Mouse (Mus musculus) induced T-regulatory cell, adult 2 months (primary cell): ENCODE results near the gene Cckbr.
"Not testable (repeated sequence)": the region's sequence is repeated elsewhere in the genome, so short reads cannot be mapped to it uniquely, and the experiment has no call there.

Source experiments
- DNase-seq: peaks from one replicate; pipeline ENCODE4 v3.0.0-alpha.2; 2012; ENCODE audit warnings: low read depth

Cckbr gene

DNA sequence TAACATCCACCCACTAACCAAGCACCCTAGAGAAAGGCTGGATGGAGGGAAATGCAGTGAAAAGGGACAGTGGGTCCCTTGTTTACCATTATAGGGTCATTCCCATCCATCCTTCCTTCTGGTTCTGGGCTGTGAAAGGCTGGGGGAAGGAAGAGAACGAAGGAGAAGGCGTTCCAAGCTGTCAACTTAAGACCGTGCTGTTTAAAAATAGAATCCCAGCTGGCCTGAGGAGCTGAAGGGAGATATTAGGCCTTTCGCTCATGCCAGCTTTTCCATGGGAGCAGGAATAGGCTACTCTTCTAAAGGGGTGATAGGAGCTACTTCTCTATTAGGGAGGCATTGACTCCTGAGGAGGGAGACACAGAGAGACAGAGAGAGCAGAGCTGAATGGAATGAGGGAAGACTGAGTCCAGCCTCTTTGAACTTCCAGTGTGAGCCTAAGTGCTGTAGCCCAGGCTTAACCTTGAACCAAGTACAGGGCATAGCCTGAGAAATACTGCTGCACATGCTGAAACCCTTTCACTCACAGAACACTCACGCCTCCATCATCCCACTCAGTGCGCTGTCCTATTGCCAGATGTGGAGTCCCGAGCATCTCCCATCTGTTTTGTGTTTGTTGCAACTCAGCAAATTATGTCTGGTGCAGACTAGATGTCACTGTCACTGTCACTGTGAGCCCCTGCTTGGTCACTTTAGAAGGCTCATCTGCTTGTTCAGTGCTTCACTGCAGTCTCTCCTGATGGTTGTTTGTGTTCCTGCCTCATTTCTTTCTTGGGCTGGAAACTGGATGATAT is 12.6 kb downstream of the Cckbr start:
- DNase-seq = no peak

DNA sequence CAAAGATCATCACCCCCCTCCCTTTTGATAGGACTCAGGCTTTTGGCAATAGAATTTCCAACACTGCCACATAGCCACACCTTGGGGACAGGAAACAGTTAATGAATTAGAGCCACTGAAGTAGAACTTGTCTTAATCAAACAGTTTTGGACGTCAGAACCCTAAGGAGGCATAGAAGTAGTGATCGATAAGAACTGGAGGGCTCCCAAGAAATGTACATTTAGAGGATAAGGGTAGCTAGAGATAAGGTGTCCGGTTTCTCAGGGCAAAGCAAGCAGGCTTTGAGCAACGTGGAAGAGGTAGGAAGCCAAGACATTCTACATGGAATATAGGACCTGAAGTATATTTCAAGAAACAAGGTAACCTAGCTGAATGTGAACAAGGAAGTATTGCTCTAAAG is 15.9 kb downstream of the Cckbr start:
- no peak for DNase-seq

DNA sequence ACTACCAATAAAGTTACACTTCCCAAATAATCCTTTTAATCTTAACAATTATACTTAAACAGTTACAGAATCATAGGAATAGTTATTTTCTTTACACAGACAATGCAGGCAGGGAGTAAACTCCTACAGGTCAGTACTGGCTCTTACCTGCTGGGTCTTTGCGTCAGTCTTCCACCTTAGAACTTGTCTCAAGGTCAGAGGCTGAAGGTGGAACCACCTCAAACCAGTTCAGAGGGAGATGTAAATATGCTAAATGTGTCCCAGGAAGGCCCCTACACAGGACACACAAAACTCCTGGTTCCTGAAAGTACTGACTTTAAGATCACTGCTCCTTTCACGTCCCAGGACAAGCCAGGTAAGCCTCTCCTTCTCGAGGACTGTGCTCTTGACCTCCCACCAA is 19.5 kb downstream of the Cckbr start:
- DNase-seq = no peak

DNA sequence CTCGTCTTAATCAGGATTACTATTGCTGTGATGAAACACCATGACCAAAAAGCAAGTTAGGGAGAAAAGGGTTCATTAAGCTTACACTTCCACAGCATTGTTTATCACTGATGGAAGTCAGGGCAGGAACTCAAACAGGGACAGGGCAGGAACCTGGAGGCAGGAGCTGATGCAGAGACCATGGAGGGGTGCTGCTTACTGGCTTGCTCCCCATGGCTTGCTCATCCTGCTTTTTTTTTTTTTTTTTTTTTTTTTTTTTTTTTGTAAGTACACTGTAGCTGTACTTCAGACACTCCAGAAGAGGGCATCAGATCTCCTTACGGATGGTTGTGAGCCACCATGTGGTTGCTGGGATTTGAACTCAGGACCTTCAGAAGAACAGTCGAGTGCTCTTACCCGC is 27.8 kb downstream of the Cckbr start:
- DNase-seq = not testable (repeated sequence)

DNA sequence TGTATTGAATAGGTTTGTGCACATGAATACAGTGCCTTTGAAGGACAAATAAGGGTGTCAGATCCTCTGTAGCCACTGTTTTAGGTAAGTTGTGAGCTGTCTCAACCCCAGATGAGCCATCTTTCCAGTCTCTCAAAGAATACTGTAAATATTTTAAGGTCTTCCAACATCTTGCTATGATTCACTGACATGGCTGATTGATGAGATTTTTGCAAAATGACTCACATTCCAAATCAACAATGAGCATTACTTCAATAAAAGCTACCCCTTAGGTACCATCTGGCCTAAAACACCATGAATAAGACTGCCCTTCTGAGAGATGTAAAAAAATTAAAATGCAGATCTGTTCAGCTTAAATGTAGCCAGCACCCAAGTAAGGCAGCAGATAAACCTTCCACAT is 33.0 kb downstream of the Cckbr start:
- no peak for DNase-seq

DNA sequence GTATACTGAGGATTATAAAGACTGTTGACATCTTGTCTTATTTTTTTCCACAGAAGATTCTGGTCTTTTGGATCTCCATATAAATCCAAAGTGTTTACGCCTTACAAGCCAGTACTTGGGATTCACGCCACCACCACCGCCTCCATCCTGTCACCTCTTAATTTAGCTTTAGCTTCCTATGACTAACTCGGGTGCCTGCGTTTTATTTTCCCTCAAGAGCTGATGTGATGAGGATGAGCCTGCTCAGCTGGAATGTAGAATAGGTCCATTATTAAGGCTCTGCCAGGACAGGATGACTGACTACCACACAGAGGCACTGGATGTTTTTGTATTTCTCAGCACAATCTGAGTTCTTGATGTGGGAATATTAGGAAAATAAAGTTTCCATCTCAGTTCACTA is 40.0 kb downstream of the Cckbr start:
- DNase-seq = not testable (repeated sequence)

DNA sequence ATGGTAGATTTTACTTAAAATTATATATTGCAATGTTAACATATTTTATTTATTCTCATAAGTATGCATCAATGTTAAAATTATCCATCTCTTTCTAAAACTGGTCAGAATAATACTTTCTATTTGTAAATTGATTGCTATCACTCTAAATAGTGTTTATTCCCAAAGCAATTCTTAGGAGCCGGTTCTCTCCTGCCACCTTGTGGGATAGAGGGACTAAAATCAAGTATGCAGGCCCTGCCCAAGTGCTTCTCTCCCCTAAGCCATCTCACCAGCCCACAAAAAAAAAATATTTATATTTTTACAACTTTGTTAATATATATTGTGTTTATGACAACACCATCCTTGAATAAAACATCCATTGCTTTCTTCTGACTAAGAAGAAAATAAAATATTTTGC is 47.1 kb downstream of the Cckbr start:
- DNase-seq = no peak

DNA sequence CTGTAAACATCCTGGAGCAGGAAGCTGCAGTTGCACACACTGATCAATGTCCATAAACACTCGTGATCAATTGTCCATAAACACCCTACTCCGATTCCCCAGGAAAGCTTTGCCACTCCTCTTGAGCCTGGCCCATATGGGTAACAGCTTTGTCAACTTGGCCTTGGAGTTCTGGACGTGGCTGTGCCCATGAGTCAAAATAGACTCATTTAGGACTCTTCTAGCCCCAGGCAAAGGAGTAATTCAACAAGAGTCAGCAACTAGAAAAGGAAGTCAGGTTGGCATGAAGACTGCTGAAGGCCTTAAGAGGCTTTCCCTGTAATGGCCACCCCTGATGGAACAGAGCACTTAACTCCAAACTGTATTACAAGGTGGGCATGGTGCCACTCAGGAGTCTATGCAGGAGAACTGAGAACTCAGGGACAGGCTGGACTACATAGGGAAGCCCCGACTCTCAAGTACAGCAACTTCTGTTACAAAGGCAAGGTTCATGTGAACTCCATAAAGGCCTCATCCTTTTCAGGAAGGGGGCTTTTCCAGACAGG is 49.3 kb downstream of the Cckbr start:
- DNase-seq = no peak

DNA sequence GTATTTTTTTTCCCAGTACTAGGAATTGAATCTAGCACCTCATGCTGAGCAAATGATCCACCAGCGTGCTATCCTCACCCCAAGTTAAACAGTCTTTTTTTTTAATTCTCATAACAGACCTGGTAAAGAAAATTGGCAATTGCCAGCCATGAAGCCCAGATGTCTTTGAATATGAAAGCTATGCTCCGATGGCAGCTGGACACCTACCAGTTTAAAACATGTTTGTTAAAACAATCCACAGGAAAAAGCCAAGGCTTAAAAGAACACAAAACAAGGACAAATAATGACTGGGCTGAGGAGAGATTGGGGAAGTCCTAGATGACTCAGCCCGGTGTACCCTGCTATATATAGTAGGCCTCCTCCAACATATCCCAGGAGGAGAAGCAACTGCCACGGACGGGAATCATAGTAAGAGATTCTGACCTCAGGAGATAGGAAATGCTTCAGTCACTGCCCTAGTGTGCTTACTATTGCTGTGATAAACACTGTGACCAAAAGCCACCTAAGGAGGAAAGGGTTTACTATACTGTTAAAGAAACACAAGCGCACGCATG is 49.9 kb downstream of the Cckbr start:
- DNase-seq = no peak

DNA sequence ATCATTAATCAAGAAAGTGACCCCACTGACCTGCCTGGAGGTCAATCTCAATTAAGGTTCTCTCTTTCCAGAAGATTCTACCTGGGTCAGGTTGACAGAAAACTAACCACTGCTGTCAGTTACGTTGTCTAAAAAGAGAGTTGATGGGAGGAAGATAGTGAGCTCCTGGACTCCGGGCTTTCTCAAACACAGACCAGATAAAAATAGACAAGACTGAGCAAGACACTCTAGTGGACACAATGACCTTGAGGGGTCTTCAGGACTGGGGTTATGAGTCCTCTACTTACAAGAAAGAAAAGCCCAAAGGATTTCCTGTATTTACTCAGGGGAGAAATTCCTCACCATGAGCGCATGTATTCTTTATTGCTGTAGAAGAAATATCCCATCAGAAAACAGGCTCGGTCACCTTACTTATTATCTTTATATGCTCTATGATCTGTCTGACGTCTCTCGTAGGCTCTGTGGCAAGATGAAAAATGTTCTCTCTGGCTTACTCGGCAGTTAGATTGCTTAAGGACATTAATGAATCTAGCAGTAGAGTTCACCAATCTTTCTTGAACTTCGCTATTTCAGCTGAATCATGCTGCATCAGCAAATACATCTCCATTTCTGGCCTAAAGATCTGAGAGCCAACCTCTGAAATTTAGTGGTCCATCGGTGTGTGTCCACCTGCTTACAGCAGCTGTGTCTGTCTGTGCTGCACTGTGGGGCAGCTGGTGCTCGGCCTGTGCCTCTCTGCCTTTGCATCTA is 51.3 kb downstream of the Cckbr start:
- DNase-seq = no peak

DNA sequence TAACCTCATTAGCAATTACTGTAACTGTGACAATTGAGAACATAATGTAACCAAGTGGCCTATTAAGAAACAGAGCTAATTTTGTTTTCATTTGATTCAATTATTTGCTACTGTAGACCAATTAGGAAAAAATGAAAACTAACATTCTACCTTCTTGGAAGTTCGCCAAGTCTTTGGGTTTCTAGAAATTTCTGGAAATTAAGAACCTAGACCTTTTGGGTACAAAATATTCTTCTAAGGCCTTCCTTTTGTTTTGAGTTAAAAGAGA is 51.8 kb downstream of the Cckbr start:
- no peak for DNase-seq

DNA sequence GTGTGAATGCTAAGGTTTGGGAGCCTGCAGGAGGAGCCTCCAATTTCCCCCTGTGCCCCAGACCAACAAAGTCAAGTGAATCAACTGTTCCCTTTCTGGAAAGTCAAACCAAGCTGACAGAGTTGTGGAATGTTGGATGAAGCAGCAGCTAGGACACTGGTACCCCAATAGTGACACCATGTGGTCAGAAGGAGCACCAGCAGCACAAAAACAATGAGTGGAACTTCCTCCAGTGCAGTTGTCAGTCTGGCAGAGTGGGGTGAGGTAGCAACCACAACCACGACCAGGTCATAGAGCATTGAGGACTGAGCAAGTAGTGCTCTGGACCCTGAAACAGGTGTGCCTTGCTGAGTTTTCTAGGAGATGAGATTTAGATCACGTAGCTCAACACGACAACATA is 52.3 kb downstream of the Cckbr start:
- peak; percentile 16 for DNase-seq

DNA sequence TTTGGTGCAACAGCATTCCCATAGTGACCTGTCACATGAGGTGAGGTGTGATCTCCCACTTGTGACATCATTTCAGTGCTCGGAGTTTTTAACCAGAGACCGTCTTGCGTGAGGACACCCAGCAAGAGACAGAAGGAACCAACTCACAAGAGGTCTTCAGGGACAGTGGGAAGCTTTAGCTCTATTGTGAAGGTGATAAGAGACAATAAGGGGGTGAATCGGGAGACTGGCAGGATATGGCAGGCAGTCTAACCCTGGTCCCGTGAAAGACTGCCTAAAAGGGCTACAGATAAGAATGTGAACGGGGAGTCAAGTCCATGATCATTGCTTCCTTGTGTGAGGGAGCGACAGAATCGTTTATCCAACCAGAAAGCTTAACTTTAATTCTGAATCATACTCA is 52.8 kb downstream of the Cckbr start:
- no peak for DNase-seq

DNA sequence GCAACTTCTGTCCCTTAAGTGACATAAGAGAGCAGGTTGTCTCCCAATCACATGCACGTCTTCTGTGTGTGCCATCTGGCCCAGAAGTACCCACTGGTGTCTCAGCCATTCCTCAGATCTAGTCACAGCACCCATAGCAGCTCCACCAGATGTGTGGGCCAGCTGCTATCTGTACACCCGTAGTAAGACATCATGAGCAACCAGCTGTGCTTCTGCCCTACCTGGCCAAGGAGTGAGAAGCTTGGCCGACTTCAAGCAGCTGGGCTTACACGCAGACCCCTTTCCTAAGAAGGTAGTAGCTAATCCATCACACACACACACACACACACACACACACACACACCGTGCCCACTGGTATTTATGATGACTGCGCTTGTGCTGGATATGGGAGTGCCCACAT is 53.7 kb downstream of the Cckbr start:
- no peak for DNase-seq

DNA sequence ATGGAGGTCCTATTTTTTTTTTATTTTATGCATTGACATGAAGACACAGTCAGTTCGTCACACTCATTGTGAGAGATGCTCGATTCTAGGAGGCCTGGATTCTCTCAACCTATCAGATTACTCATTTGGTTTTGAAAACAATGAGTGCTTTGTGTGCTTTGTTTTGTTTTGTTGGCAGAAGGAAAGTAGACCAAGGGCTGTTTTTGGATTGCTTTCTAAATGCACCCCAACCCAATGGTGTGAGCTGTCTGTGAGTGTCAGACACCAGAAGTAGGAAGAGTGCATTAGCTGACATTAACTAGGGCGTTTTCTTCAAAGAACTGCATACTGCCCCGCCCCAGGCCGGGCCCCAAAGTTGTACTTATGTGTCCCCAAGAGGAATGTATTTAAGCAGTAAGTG is 54.5 kb downstream of the Cckbr start:
- DNase-seq = no peak

DNA sequence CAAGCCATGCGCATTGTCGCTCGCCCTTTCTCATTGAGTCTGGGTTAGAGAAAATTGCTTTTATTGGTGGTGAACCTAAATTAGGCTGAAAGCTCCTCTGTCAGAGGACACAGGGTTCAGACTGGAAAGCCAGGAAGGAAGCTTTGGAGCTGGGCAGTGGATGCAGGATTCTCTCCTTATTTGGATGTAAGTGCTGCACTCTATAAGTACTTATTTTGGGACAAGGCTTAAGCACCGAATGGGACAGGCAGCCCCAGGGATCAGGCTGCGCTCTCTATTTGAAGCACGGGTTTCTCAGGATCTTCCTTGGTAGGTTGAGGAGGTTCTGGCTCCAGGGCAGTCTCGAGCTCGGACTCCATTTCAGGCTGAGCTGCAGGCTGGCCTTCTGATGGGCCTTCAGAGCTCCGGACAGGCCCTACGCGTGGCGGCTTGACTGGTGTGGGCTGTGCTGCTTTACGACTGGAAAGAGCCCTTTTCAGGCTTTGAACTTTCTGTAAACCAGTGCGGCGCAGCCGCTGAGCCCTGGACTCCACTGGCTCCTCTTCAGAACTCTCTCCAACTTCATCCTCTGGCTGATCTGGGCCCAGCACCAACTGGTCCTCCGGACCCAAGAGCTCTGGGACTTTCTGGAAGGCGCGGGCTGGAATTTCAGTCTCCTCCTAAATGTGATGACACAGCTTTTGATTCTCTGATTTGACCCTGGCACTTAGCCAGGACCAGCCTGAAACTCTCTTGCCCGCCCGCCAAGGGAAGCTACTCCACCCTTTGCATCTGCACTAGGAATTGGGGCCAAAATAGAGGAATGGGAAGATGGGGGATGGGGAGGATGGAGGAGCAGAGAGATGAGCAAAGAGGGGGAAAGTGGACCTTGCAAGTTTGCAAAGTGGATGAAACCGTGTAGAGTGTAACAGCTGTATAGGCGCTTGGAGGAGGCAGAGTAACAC is 55.3 kb downstream of the Cckbr start:
- DNase-seq = no peak

DNA sequence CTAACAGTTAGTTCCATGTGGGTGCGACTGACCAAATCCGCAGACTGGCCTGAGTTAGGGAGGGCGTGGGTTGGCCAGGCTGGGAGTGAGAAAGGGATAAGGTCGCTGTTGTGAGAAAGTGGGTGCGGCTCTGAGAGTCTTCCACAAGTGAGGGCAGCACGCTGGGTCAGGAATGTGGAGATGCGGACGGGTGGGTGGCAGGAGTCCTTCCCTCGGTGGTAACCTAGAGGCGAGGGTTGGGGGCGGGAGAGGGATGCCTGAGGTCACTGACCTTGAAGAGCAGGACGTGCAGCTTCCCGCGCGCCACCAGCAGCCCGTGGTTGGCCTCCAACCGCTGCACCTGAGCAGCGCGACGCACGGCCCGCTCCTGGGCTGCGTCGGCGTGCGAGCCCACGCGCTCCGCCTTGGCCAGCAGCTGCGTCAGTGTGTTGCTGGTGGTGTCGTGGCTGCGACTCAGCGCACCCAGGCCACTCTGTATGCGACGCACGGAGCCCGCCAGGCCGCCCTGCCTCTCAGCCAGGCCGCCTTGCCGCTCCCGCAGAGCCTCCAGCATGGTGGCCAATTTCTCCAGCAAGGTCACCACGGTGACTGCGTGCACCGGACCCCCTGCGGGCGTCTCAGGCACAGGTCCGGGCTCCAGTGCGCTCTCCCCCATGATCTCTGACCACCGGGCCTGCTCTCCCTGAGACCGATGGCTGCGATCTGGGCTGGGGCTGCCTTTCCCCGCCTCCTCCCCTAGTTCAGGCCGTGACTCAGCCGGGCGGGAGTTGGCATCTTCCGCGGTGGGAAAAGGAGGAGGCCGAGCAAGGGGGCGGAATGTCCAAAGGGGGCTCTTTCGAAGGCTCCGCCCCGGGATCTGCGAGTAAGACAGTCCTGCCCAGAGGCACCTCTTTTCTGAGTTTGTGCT is 56.2 kb downstream of the Cckbr start, which contains the start of gene Cavin3:
TSS of gene Cavin3 (minus strand) at position 796 of the 907 bp plus-strand sequence.
- DNase-seq = no peak

DNA sequence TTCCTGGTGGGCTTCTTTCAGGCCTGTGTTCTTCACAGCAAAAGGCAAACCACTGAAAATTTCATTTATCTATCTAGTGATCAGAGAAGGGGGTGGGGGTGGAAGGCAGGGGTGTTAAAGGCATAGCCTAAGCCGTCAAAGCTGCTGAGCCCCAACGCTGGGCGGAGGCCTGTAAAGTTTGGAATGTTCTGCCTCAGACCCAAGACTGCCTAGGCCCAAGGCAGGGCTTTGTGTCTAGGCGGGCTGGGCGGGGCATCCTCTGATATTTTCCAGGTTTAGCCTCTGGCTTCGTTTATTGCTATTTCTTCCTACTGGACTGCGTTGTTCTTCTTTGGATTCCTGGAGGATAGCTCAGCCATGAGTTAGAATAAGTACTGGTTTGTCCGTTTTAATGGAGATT is 56.9 kb downstream of the Cckbr start:
- no peak for DNase-seq

DNA sequence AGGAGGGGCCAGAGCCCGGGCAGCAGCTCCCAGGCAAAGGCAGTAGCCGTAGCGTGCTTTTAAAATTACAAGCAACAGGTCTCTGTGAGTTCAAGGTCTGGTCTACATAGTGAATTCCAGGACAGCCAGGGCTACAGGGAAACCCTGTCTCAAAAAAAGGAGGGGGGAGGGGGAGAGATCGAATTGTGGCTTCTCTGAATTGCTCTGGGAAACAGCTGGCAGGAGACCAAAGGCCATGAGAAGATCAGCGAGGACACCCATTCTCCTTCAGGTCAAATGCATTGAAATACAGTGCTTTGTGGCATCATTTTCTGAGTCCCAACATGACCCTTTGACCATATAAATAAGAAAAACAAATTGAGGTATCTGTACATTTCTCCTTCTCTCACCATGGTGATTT is 59.5 kb downstream of the Cckbr start:
- no peak for DNase-seq

DNA sequence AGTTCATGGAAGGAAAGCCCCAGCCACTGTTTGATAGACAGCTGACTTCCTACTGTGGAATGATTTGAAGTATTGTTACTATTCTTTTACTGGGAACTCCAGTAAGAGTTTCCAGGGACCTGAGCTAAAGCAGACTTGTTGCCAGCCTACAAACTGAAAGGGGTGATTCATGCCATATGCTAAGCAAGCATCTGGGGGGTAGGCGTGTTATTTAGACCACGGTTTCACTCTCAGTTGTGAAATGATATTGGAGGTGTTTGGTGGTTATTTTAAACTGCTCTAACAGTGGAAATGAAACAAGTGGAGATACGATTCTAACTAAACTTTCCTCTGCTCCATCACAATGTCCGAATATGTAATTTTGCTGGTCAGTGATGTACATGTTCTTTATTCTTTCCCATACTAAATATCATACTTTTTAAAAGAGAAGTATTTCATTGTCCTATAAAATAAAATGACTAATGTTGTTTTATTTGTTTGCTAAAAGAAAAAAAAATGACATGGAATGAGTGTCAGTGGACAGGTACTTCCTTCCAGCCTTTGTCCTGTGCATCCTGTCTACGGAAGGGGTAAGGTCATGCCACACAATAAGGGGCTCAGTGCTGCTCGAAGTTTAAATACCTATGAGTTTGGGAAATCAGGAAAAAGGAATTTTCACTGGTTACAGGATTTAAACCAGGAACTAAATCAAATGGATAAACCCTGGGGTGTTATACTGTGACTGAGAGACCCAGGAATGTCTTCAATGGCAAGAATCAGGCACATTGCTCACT is 61.8 kb downstream of the Cckbr start:
- no peak for DNase-seq
